Mouse (Mus musculus) stomach, embryonic 14.5 days (tissue): ENCODE measurements at regions not wholly inside any gene's neighbourhood (a gene's known extent, or its start where the extent isn't known, plus 50 kb on each side); places are given as distances from the start of the nearest gene placed in this dataset.

ENCODE experiments used
- ATAC-seq: fragments of 200-750 bp; cut with Nextera tagmentation; 2 replicates; pipeline ENCODE4 v1.8.0; 2017; ENCODE audit warnings: low read depth, moderate TSS enrichment; ENCODE audit not compliant: insufficient number of reproducible peaks, insufficient read depth, low FRiP score
- H3K27ac ChIP-seq: fragments of 300-500 bp; sonication (generic); 2 replicates; pipeline ENCODE4 v1.5.1; 2014; ENCODE audit warnings: mild to moderate bottlenecking, low read length, moderate library complexity, mixed read lengths
- H3K27me3 ChIP-seq: fragments of 300-500 bp; sonication (generic); 2 replicates; pipeline ENCODE4 v1.6.1; 2014; ENCODE audit warnings: low read length, control low read depth, mixed read lengths; ENCODE audit not compliant: control insufficient read depth, insufficient read depth
- H3K36me3 ChIP-seq: fragments of 300-500 bp; sonication (generic); 2 replicates; pipeline ENCODE4 v1.6.1; 2014; ENCODE audit warnings: mild to moderate bottlenecking, control low read depth, low read length, moderate library complexity, mixed read lengths; ENCODE audit not compliant: control insufficient read depth, insufficient read depth
- H3K4me1 ChIP-seq: fragments of 300-500 bp; sonication (generic); 2 replicates; pipeline ENCODE4 v1.6.1; 2014; ENCODE audit warnings: low read length, control low read depth, mixed read lengths; ENCODE audit not compliant: control insufficient read depth, insufficient read depth
- H3K4me2 ChIP-seq: fragments of 300-500 bp; sonication (generic); replicated peaks from 2 replicates; pipeline ENCODE4 v1.6.1; 2014; ENCODE audit warnings: low read depth, low read length, control low read depth
- H3K4me3 ChIP-seq: fragments of 300-500 bp; sonication (generic); 2 replicates; pipeline ENCODE4 v1.5.1; 2014; ENCODE audit warnings: low read depth, low read length, control low read depth
- H3K9ac ChIP-seq: fragments of 300-500 bp; sonication (generic); replicated peaks from 2 replicates; pipeline ENCODE4 v1.6.1; 2014; ENCODE audit warnings: low read depth, mild to moderate bottlenecking, control low read depth, low read length, moderate library complexity, mixed read lengths
- H3K9me3 ChIP-seq: fragments of 300-500 bp; sonication (generic); 2 replicates; pipeline ENCODE4 v1.6.1; 2016; ENCODE audit warnings: low read depth, low read length, control low read depth; ENCODE audit not compliant: control insufficient read depth
- WGBS: fragments of 180-500 bp; shearing (Covaris S2); extraction: QIAGEN DNeasy Blood & Tissue Kit; methylation state at CpG from one replicate; pipeline ENCODE4 v1.1.7; 2014; 5-methylcytosine and 5-hydroxymethylcytosine counted together

GRCm38 (mm10) chr9:115492431-115493171, 182.4 kb upstream of the Stt3b start:
- no peaks in the 10 kb centered on the region for H3K4me1 ChIP-seq
- no peak overlapping the region for H3K9ac ChIP-seq
- H3K4me2 ChIP-seq, result no peak overlapping the region
- no peaks in the 10 kb centered on the region for H3K27me3 ChIP-seq
- no peaks in the 10 kb centered on the region for H3K9me3 ChIP-seq
- H3K27ac ChIP-seq, result no peak overlapping the region
- H3K4me3 ChIP-seq, result no peak overlapping the region
- no peak for ATAC-seq
- 85% methylated on average over 6 of the region's 6 CpGs for WGBS
- H3K36me3 ChIP-seq, result no peaks in the 10 kb centered on the region

- no peak for ATAC-seq
- Histone ChIP-seq H3K9ac (no peak overlapping the region), H3K27ac (no peak overlapping the region), H3K4me1 (no peaks in the 10 kb centered on the region), H3K4me2 (no peak overlapping the region), H3K4me3 (no peak overlapping the region), H3K36me3 (no peaks in the 10 kb centered on the region), H3K27me3 (no peaks in the 10 kb centered on the region), H3K9me3 (no peaks in the 10 kb centered on the region)
- whole genome bisulfite sequencing, result 94% methylated on average over 2 of the region's 2 CpGs
Measured at GRCm38 (mm10) chr9:115493765-115494164, 183.5 kb upstream of the Stt3b start.

GRCm38 (mm10) chr9:115499536-115499935, 189.3 kb upstream of the Stt3b start:
- Histone ChIP-seq H3K9me3 (no peaks in the 10 kb centered on the region), H3K27ac (no peak overlapping the region), H3K27me3 (no peaks in the 10 kb centered on the region), H3K4me2 (no peak overlapping the region), H3K4me1 (no peaks in the 10 kb centered on the region), H3K4me3 (no peak overlapping the region), H3K9ac (no peak overlapping the region), H3K36me3 (no peaks in the 10 kb centered on the region)
- 67% methylated on average over 3 of the region's 3 CpGs for WGBS
- no peak for ATAC-seq

DNA sequence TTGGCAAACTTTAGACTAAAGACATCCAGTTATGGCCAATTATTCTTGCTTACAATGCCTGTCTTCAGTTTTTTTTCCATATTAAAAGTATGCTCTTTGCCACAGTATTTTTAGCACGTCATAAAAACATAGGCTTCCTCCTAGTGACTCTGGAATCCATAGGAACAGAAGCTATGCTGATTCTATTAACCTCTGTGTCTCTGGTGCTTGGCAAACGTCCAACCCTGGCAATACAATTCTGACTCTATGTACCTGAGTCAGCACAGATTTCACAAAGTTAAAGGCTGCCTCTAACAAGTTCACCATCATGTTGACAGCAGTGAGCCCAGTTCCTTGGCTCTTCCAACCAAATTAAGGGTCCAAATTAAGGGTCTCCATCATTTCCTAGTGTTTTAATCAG, 194.6 kb upstream of the Stt3b start:
- H3K27me3 ChIP-seq, result no peaks in the 10 kb centered on the region
- H3K4me2 ChIP-seq, result no peak overlapping the region
- no peaks in the 10 kb centered on the region for H3K36me3 ChIP-seq
- 28% methylated on average over 2 of the region's 2 CpGs for WGBS
- H3K4me3 ChIP-seq, result no peak overlapping the region
- H3K27ac ChIP-seq, result no peak overlapping the region
- no peaks in the 10 kb centered on the region for H3K4me1 ChIP-seq
- H3K9ac ChIP-seq, result no peak overlapping the region
- no peaks in the 10 kb centered on the region for H3K9me3 ChIP-seq
- no peak for ATAC-seq

DNA sequence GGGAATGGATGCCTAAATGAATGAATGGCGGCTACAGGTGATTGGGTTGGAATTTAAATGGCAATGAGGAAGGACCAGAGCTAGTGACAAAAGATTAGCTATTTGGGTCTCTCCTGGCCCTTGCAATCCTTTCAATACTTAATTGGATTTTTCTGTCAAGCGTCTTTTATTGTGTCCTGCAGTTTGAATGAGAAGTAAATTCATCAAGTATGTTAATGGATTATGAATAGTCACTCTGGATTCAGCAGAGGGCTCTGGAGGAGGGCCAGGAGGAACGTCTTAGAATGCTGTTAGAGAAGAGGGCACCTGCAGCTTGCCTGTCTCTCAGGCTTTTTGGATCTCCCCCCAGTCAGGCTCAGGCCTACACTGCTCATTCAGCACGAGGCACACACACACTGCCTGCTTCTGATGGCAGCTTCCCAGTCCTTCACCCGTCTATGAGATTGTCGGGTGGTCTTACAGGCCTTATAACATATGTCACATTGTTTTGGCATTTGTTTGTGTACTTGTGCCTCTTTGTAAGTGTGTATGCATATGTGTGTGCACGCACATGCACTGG, 197.0 kb upstream of the Stt3b start:
- H3K9ac ChIP-seq, result no peak overlapping the region
- no peaks in the 10 kb centered on the region for H3K9me3 ChIP-seq
- no peak overlapping the region for H3K27ac ChIP-seq
- no peaks in the 10 kb centered on the region for H3K4me1 ChIP-seq
- H3K4me3 ChIP-seq, result no peak overlapping the region
- no peak overlapping the region for H3K4me2 ChIP-seq
- WGBS, result 76% methylated on average over 7 of the region's 7 CpGs
- no peaks in the 10 kb centered on the region for H3K27me3 ChIP-seq
- no peak for ATAC-seq
- H3K36me3 ChIP-seq, result no peaks in the 10 kb centered on the region

- WGBS, result 73% methylated on average over 16 of the region's 16 CpGs
- Histone ChIP-seq H3K27me3 (no peaks in the 10 kb centered on the region), H3K4me3 (no peak overlapping the region), H3K4me1 (no peaks in the 10 kb centered on the region), H3K9ac (no peak overlapping the region), H3K9me3 (no peaks in the 10 kb centered on the region), H3K27ac (no peak overlapping the region), H3K4me2 (no peak overlapping the region), H3K36me3 (no peaks in the 10 kb centered on the region)
- no peak for ATAC-seq
Measured at GRCm38 (mm10) chr9:115512835-115513629, 202.8 kb upstream of the Stt3b start.

- Histone ChIP-seq H3K9ac (no peak overlapping the region), H3K9me3 (no peaks in the 10 kb centered on the region), H3K36me3 (no peaks in the 10 kb centered on the region), H3K27me3 (no peaks in the 10 kb centered on the region), H3K4me2 (no peak overlapping the region), H3K27ac (no peak overlapping the region), H3K4me3 (no peak overlapping the region), H3K4me1 (no peaks in the 10 kb centered on the region)
- ATAC-seq, result no peak
Measured at GRCm38 (mm10) chr9:115517903-115518302, 207.7 kb upstream of the Stt3b start.

GRCm38 (mm10) chr9:115524161-115524560, 213.9 kb upstream of the Stt3b start:
- Histone ChIP-seq H3K27ac (no peak overlapping the region), H3K4me3 (no peak overlapping the region), H3K4me2 (no peak overlapping the region), H3K9ac (no peak overlapping the region), H3K9me3 (no peaks in the 10 kb centered on the region), H3K36me3 (no peaks in the 10 kb centered on the region), H3K27me3 (no peaks in the 10 kb centered on the region), H3K4me1 (0 out of 2 replicates have a peak, but pooled peaks cover 2% of the 10 kb centered on the region)
- WGBS, result 80% methylated on average over 3 of the region's 3 CpGs
- no peak for ATAC-seq
